Mouse (Mus musculus) liver, adult 10 weeks (tissue): ENCODE results near the gene Rrh. TPM values are rescaled to one million over a fixed set of nuclear protein-coding genes. Genes with fewer than 3 reads are reported as not detected.

Experiments used
- polyA plus RNA-seq: library from polyadenylated mRNA; stranded (reverse); fragments of 350-450 nt; fragmentation: Illumina TruSeq; extraction: RNeasy Lipid Tissue Mini Kit (QIAGEN cat#74804); gene quantifications from one replicate; pipeline ENCODE4 v1.2.3, GENCODE M21; 2014; ENCODE audit warnings: low read depth, low replicate concordance

The Rrh gene
- not detected for polyA plus RNA-seq

DNA sequence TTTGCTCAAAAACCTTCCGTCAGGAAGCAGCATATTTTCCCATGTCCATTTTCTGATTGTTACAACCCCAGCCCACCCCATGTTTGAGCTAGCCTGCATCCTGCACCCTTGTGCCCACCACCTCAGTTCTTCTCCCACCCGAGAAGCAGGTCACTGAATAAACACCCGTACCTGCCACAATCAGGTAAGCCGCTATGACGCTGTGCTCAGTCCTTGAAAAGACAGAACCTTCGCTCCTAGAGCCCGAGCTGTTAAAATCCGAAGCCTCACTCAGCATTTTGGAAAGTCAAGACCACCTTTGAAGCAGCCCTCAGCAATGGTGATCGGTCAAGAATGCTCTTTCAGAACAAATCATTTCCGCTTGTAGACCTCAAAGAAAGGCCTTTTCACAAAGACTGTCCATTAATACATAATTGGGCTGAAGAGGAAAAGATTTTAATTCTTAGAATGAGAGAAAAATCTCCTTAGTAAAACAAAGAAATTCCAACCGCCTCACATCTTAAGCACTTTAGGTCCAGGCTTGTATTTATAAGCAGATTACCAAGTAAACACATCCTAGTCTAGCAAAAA is at the start of gene Rrh:
Gene Rrh (minus strand): TSS at position 382 of the 570 bp plus-strand sequence.

GRCm38 (mm10) chr3:129835388-129835934 is 13.1 kb upstream of the Rrh start, which contains the start of gene Cfi:
TSS of gene Cfi (plus strand) at chr3:129835884.

DNA sequence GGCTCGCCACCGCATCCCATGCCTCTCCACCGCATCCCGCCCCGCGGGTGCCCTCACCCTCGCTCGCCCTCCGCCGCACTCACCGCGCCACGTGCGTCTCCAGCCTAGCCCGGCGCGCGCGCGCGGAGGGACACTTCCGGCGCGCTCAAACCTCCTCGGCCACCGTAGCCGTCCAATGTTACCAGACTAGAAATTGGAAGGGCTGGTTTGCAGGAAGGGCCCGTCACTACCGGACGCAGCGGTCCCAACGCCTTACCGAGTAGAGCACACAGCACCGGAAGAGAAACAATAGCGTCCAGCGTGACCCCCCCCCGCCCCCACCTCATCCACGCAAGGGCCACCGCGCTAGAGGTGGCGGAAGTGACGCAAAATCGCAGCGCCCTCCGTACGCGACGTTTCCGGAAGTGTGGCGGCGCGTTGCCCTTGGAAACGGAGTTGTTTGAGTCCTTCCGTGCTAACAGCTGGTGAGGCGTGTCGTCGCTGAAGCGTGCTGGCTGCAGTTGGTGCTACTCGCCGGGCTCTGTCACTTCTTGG is 8.7 kb upstream of the Rrh start, which contains the start of gene Gar1:
Gene Gar1 (minus strand): TSS at position 362 of the 534 bp plus-strand sequence.

GRCm38 (mm10) chr3:129803765-129804164 is 18.6 kb downstream of the Rrh start, which contains the start of gene Lrit3:
TSS of gene Lrit3 (minus strand) at chr3:129804030.

DNA sequence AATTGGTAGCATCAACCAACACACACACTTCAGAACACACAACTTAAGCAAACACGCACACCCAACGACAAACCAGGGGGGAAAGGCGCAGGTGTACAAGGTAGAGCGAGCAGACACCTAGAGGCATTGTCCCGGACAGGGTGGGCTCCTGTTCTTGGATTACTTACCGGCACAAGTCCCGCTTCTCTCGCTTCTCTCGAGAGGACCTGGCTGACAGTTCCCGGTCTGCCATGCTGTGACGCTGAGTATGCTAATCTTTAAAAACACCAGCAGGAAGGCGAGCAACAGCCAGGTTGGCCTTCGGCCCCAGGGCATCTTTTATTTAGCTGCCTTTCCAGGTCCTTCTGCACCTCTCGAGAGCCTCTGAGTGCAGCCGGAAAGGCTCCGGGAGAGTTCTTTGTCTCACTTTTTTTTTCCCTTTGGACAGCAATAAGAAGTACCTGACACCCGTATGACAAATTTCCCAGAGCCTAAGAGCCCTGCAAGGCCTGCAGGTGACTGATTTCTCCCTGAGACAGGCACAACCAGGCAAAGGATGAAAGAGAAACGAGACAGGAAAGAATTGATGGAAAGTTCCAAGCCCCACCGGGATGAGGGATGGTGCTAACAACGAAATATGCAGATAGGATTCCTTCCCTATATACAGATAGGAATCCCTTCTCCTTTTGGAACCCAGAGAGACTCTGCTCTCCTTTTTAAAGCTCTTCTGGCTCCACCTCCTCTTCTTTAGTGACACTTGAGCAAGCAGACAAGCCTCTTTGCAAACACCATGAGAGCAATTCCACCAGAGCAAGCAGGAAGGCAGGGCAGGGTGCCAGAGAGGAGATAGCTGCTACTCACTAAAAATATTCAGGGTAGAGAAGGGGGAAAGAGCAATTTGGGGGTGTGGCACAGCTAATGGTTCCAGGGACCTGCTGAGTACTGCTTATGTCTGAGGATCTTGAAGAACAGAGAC is 67.5 kb downstream of the Rrh start, which contains the start of gene Egf:
Gene Egf (minus strand): TSS at position 667 of the 955 bp plus-strand sequence.

Other genes with a start within 250 kb of the Rrh start
- 1.3 TPM for gene Egf, start 67.3 kb downstream of the Rrh start, polyA plus RNA-seq
- not detected for gene Lrit3, start 18.6 kb downstream of the Rrh start, polyA plus RNA-seq
- 14.5 TPM for gene Gar1, start 8.8 kb upstream of the Rrh start, polyA plus RNA-seq
- gene Cfi, start 13.3 kb upstream of the Rrh start, polyA plus RNA-seq = 553 TPM
- gene Pla2g12a, start 56.0 kb upstream of the Rrh start, polyA plus RNA-seq = 6.2 TPM
- gene Casp6, start 78.8 kb upstream of the Rrh start, polyA plus RNA-seq = 31.5 TPM
- gene Mcub, start 147.6 kb upstream of the Rrh start, polyA plus RNA-seq = not detected
- 12.3 TPM for gene Sec24b, start 239.0 kb upstream of the Rrh start, polyA plus RNA-seq